Mouse (Mus musculus) lung, postnatal 14 days (tissue): Measurements from ENCODE around the gene Atp11a.

ENCODE experiments used
- DNase-seq: peaks from one replicate; pipeline ENCODE4 v3.0.0; 2021

The Atp11a gene

DNA sequence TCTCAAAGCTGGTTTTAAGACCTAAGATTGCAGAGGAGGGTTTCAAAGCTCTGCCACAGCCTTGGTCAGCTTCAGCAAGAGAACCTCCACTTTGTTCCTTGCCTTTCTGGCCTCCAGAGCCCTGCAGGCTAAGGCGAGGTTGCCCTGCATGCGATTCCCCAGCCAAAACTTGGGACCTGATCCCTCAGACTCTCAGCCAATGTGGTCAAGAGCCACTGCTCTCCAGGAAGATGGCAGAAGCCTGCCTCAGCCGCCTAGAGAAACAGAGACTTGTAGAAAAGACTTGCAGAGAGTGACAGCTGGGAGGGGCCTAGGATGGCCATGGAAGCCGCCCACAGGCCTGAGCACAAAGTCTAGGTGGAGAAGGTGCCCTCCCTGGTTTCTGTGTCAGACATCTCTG lies 118.2 kb downstream of the Atp11a start:
- no peak for DNase-seq

- DNase-seq: no peak
These were observed 120.3 kb downstream of the Atp11a start for GRCm38 (mm10) chr8:12877126-12877525.

GRCm38 (mm10) chr8:12880163-12880562 lies 123.3 kb downstream of the Atp11a start:
- no peak for DNase-seq

- DNase-seq: no peak
These were observed 126.5 kb downstream of the Atp11a start for GRCm38 (mm10) chr8:12883051-12884004.

DNA sequence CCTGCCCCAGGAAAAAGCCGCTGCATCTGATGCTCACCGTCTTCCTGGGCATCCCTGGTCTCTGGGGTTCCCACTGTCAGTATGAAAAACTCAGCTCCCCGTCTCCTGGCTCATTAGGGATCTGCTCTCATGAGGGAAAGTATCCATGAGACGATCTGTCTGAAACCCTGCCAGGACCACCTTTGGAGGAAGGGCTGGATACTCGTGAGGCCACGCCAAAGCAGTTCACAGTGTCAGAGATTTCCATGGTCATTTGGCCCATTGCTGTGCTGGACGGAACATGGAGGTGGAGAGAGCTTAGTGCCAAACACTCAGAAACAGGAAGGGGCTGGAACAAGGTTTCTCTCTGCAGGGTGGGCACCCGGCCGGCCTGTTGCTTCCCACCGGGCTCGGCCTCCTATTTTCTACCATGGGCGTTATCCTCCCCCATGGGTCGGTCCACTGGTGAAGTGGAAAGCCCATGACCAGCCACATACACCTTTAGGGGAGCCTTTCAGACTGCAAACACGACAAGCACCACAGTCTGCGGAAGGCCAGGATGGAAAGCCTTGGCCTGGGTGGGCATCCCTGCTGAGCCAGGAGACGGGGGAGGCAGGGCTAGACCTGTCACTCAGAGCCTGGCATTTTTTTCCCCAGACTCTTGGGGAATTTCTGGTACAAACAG lies 131.1 kb downstream of the Atp11a start:
- no peak for DNase-seq

DNA sequence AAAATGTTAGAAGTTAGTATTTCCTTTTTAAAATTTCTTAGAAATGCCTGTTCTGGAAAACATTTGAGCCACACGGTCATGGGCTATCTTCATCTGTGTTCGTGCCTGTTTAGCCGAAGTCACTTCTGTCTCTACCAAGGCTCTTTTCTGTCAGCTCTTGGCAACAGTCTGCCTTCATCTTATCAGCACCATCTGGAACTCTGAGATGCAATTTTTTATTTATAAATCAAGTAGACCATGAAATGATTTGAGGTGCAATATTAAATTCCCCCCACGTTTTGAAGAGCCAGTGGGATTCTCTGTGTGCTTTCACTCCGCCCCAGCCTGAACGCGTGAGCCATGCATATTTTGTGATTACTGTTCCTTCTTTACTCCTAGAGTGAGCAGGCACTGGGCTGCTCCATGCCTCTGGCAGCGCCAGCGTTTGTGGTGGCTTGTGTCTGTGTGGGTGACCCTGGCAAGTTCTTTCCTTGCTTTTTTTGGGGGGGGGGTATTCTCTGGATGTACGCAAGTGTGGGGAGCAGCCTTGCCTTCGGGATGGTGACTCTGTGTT lies 132.3 kb downstream of the Atp11a start:
- DNase-seq: no peak

DNA sequence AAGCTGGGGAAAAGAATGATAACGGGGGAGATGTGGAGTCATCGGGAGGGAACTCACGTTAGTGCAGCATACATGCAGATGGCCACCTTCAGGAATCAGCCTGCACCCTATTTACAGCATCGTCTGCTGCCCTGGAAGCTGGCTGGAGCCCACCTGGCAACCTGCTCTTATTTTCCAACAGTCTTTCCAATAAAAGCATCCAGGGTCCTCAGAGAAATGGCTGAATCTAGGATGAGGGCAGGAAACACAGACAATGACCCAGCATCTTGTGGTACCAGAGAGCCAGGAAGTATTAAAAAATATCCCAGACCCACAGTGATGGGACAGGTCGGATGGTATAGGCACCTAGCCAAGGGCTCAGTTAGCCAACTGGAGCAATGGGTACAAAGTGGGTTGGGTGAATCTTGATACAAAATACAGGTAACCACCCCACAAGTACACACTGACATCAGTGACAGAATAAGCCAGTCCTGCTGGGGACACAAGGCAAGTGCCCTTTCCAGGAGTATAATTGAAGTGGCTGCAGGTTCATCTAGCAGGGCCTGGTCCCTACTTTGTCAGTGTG lies 136.2 kb downstream of the Atp11a start:
- no peak for DNase-seq

DNA sequence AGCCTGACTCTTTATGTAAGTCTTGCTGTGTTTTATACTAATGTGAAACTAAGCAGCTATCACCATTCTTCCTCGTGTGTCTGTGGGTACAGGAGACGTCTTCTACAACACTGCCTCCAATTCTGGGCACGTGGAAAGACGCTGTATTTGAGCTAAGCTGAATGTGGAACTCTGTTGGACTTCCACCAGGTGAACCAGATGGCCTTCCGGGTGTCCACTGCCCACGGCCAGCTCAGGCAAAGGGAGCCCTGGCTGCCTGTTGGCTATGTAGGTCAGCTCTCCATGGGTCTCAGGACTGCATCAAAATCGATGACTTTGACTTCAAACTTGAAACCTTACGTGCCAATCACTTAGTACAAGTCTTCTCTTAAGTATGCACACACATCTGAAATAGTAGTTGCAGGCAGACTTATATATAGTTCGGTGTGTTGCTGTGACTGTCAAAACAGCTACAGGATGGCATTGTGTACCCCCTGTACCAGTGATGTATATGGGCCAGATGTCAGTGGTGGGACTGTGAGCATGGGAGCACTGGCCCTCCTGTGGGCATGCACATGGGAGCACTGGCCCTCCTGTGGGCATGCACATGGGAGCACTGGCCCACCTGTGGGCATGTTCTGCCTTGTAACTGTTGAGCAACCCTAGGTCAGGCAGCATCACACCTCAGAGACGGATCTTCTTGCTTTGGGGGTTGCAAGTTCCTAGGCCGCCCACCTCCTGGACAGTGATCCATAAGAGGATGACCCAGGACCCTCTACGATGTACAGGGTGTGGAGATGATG lies 137.2 kb downstream of the Atp11a start:
- DNase-seq: no peak

GRCm38 (mm10) chr8:12894783-12895534 lies 138.1 kb downstream of the Atp11a start:
- no peak for DNase-seq

DNA sequence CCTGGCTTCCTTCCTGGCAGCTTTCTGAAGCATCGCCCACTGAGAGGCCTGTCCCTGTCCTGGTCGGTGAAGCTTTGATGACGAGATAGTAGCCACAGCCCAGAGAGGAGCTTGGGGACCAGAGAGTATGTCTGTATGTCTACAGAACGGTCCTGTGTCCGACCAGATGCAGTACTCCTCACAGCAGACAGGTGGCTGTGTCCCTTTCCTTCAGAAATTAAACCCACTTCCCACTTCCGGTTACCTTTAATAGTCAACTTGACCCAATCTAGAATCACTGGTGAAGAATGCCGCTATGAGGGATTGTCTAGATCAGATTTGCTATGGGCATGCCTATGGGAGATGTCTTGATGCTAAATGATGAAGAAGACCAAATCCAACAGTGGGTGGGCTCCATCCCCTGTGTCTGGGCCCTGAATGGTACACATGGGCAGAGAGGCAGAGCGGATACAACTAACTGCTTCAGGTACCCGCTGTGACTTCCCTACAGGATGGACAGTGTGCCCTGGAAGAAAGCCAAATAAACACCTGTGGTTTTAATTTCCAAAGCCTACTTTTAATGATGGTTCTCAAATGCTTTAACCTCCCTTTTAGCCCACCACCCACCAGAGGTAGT lies 138.8 kb downstream of the Atp11a start:
- DNase-seq: no peak

GRCm38 (mm10) chr8:12896494-12897373 lies 139.9 kb downstream of the Atp11a start:
- DNase-seq: peak; percentile 65

DNA sequence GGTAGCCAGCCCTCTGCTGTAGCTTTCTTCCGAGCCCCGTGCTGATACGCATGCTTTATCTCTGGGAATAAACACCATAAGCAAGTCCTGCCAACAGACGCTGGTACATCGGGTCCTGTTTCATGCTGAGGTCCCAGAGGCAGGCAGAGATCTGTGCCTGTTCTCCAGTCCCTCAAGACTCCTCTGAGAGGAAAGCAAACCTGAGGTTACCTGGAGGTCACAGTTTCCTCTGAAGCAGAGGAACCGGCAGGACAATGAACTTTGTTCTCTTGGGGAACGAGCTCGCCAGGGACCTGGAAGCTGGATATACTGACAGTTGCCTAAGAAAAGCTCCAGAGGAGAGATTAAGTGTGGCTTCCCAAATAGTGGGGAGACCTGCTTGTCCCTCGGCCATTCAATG lies 141.0 kb downstream of the Atp11a start:
- no peak for DNase-seq

DNA sequence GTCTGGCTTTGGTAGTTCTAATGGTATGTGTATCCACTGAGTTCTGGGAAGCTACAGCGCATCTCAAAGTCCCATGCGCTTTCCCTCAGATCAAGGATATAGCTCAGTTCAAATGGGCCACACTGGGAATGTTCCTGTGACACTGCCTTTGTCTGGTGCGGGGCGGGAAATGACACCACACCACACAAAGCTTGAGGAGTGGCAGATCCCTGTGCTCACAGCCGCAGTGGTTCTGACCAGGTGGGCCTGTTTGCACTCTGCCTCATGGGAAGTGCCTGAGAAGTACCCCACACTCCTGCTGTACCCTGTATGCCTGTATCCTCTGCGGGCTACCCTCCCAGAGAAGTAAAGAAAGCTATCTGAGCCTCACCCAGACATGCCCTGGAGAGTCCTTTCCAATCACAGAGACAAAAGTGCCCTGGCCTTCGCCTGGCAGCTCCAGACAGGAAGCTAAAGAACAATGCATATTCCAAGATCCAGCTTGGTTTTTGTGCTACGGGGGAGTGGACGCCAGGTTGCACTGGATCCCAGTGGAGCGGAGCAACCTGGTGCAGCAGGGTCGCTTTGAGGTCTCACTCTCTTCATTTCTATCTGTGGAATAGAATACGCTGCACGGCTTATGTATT lies 147.1 kb downstream of the Atp11a start:
- DNase-seq: peak; percentile 27

GRCm38 (mm10) chr8:12905122-12905521 lies 148.3 kb downstream of the Atp11a start:
- DNase-seq: no peak

DNA sequence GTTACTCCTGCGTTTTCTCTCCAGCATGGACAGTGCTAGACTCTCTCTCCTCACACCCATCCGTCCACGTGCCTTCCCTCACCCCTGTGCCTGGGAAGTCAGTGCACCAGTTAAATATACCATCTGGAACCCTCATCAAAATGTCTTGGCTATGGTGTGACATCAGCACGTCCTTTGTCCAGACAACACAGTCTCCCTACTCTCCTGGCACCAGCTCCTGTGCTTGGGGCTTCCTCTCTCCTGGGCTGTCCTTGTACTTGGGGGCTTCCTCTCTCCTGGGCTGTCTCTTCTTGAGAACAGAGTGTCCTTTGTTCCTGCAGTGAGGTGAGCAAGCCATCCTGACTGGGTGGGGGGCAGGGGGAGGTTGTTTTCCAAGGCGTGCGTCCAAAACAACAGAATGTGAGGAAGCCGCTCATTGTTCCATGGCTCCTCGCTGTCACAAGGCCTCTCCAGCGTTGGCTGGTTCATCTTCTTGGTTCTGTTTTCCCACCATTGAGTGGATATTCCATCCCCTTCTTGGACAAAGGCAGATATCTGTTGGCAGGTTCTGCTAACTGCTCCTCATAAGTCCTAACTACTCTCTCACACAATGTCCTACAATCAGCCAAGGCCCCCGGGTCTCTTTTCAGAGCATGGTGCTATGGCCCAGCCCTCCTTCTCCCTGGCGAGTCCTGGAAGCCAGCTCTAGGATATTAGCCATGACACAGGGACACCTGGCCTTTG lies 148.9 kb downstream of the Atp11a start:
- DNase-seq: peak; percentile 44

DNA sequence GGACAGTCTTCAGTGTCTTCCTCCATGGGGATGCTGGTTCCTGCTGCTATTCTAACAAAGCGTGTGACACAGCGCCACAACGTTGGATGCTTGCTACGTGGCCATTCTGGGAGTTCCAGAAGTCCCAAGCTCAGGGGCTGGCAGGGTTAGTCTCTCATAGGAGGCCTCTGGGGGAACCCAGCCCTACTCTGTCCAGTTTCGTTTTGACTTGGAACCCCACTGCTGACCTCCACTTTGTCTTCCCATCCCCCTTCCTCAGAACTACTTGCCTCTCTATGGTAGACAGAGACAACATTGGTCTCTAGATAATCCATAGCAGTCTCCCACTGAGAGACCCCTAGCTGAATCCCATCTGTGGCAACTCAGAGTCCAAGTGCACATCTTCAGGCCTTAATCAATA lies 149.8 kb downstream of the Atp11a start:
- no peak for DNase-seq

GRCm38 (mm10) chr8:12907730-12908129 lies 150.9 kb downstream of the Atp11a start:
- no peak for DNase-seq

GRCm38 (mm10) chr8:12912011-12912410 lies 155.2 kb downstream of the Atp11a start:
- no peak for DNase-seq
